Mouse (Mus musculus) neural tube, embryonic 12.5 days (tissue): Measurements from ENCODE around the gene Pax3. TPM values are rescaled to one million over a fixed set of nuclear protein-coding genes. Genes with fewer than 3 reads are reported as not detected.

Source experiments
- ATAC-seq: fragments of 200-750 bp; cut with Nextera tagmentation; 2 replicates; pipeline ENCODE4 v1.8.0; 2017; ENCODE audit warnings: low read depth, mild to moderate bottlenecking, moderate TSS enrichment, moderate library complexity; ENCODE audit not compliant: low FRiP score
- H3K27ac ChIP-seq: fragments of 300-500 bp; sonication (generic); 2 replicates; pipeline ENCODE4 v1.5.1; 2016
- H3K27me3 ChIP-seq: fragments of 300-500 bp; sonication (generic); replicated peaks from 2 replicates; pipeline ENCODE4 v1.6.1; 2016; ENCODE audit warnings: mild to moderate bottlenecking
- H3K36me3 ChIP-seq: fragments of 300-500 bp; sonication (generic); 2 replicates; pipeline ENCODE4 v1.6.1; 2016; ENCODE audit warnings: mild to moderate bottlenecking
- H3K4me1 ChIP-seq: fragments of 300-500 bp; sonication (generic); 2 replicates; pipeline ENCODE4 v1.6.1; 2016
- H3K4me2 ChIP-seq: fragments of 300-500 bp; sonication (generic); replicated peaks from 2 replicates; pipeline ENCODE4 v1.6.1; 2016; ENCODE audit warnings: mild to moderate bottlenecking
- H3K4me3 ChIP-seq: fragments of 300-500 bp; sonication (generic); 2 replicates; pipeline ENCODE4 v1.5.1; 2016
- H3K9ac ChIP-seq: fragments of 300-500 bp; sonication (generic); 2 replicates; pipeline ENCODE4 v1.6.1; 2016; ENCODE audit warnings: mild to moderate bottlenecking
- H3K9me3 ChIP-seq: fragments of 300-500 bp; sonication (generic); 2 replicates; pipeline ENCODE4 v1.6.1; 2016; ENCODE audit warnings: mild to moderate bottlenecking
- WGBS: fragments of 180-500 bp; shearing (Covaris S2); methylation state at CpG from one replicate; pipeline ENCODE4 v1.1.7; 2016; 5-methylcytosine and 5-hydroxymethylcytosine counted together
- polyA plus RNA-seq: library from polyadenylated mRNA; unstranded; fragments of >200 nt; fragmentation: Nextera tagmentation; extraction: Ambion mirVana; gene quantifications from 2 replicates; pipeline ENCODE4 v1.2.1, GENCODE M21; 2016

Gene Pax3
- polyA plus RNA-seq, 1 experiment from 2014 or later = 45.4 TPM

DNA sequence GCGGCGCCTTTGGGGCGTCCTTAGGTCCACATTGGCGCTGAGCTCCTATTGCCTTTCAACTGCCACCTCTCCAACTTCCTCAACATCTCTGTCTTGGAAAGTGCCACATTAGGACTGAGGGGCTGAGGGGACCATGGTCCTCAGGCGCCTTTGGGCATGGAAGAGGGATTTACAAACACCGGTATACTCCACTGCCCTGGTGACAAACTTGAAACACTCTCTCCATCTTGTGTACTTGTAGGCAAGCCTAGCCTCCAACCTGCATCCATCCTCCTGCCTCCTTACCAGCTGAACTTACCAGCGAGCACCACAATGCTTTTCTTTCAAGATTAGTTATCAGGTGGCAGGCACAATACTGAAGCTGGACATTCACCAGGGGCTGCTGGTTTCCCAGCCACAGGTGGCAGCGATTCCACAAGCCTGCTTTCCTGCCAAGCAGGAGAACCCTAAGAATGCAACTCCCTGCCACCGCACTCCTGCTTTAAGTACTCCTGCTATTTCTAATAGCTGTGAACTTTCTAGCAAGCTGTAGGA is 11.4 kb upstream of the Pax3 start:
- peaks cover 1% of the 10 kb centered on the region; the same call in 1 of the 2 replicates for H3K4me1 ChIP-seq
- H3K9me3 ChIP-seq = no peaks in the 10 kb centered on the region
- H3K36me3 ChIP-seq = no peaks in the 10 kb centered on the region
- no peak for ATAC-seq
- no peak overlapping the region for H3K4me2 ChIP-seq
- H3K4me3 ChIP-seq = no peak overlapping the region
- H3K9ac ChIP-seq = no peak overlapping the region
- WGBS = 7% methylated on average over 9 of the region's 9 CpGs
- H3K27ac ChIP-seq = no peak overlapping the region
- H3K27me3 ChIP-seq = peaks cover 92% of the 10 kb centered on the region

DNA sequence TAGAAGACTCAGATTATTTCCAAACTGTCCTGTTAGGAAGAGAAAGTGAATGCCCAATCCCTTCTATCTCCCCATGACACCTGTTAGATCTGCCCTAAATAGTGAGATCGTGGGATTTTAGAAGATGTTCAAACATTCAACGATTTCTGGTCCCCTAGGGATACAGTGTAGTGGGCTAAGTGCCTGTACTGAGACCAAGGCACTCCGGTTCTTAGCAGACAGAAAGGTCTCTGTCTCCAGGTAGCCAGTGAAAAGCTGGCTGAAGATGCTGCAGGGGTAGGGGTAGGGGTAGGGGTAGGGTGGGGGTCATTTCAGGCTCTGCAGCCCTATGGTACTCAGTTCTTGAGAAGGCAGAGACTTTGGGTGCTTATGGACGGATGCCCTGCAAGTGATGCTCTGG is 7.4 kb upstream of the Pax3 start:
- H3K9ac ChIP-seq = no peak overlapping the region
- peaks cover 80% of the 10 kb centered on the region for H3K27me3 ChIP-seq
- H3K36me3 ChIP-seq = no peaks in the 10 kb centered on the region
- WGBS = 25% methylated on average over 4 of the region's 4 CpGs
- H3K9me3 ChIP-seq = no peaks in the 10 kb centered on the region
- peak overlapping the region; percentile 56 for H3K4me2 ChIP-seq
- H3K4me3 ChIP-seq = no peak overlapping the region
- no peak overlapping the region for H3K27ac ChIP-seq
- H3K4me1 ChIP-seq = peaks cover 22% of the 10 kb centered on the region
- no peak for ATAC-seq

DNA sequence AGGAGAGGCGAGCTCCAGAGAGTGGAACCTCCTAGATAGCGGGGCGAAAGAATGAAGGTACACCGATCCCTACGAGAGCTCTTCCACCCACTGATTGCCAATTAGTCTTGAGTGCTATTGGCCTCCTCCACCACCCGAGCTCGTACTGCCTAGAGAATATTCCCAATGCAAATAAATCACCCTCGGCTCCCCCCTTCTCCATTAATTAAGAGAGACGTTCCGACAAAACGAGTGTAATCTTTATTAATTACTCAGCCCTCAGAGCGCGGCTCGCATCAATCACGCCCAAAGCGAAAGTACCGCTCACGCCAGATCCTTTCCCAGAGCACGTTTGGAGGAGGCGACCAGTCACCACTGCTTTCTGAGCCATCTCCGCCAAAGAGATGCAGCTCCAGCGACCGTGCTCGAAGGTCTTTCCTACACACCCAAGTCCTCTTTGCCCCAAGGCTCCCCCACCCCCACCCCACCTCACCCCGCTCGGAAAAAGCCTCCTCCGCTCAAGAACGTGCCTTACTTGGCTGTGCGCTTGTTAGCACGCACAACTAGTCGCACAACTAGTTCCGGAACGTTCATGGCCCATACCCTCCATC is 6.8 kb upstream of the Pax3 start:
- H3K36me3 ChIP-seq = no peaks in the 10 kb centered on the region
- ATAC-seq = peak; percentile 74
- H3K27ac ChIP-seq = no peak overlapping the region
- H3K27me3 ChIP-seq = peaks cover 80% of the 10 kb centered on the region
- H3K9me3 ChIP-seq = no peaks in the 10 kb centered on the region
- H3K4me3 ChIP-seq = peak overlapping the region; percentile 31
- H3K4me2 ChIP-seq = peak overlapping the region; percentile 56
- H3K4me1 ChIP-seq = peaks cover 29% of the 10 kb centered on the region
- peak overlapping the region; percentile 4 for H3K9ac ChIP-seq
- WGBS = 1% methylated on average over 33 of the region's 33 CpGs

DNA sequence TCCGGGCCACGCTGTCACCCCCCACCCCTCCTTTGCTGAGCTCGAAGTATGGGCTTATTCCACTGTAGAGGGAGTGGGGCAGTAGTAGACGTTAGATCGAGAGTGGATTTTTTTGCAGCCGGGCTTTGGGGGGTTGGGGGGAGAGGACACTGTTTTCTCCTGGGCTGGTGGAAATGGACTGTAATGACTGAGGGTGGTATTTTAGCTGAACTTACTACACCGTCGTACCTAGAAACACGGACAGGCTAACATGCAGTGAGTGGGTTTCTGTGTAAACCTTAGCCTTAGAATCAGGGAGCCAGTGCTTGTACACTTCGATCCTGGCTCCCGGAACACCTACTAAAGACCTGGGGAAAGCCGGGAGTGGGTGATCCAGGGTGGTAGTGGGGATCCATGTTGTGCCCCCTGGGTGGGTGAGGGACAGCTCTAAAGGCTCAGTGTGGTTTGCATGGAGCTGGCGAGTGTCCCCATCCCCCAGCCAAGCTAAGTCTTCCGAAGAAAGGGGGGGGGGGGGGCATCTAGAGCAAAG is 6.2 kb upstream of the Pax3 start:
- WGBS = under 1% methylated on average over 14 of the region's 14 CpGs
- Histone ChIP-seq H3K9me3 (no peaks in the 10 kb centered on the region), H3K27ac (no peak overlapping the region), H3K4me3 (peak overlapping the region; percentile 31), H3K9ac (peak overlapping the region; percentile 4), H3K4me1 (peaks cover 32% of the 10 kb centered on the region), H3K36me3 (no peaks in the 10 kb centered on the region), H3K4me2 (peak overlapping the region; percentile 56), H3K27me3 (peaks cover 80% of the 10 kb centered on the region)
- ATAC-seq = peak; percentile 7

DNA sequence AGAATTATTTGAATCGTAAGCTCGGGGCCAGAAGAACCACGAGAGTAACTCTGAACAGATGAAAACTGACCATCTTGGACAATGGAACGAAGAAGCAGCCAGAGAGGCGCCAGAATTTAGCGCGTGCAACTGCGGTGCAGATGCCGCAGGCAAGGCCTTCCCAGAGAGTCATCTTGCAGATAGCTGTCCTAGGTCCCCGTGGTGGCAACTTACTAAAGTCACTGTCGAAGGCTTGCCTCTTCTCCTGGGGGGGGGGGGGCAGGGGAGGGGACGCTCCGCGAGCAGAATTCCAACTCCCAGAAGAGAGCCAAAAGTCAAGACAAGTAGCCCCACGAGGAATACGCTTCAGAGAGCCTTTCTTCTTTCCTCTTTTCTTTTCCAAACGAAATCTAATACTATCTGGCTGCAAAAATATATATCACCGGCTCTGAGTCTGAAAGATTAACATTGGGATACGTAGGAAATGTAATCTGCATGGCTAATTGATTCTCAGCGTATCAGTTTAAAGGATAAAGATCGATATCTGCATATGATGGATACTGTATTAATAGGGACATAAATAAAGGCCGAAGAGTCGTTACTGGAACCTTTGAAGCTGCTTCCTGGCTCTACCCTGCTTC is 5.6 kb upstream of the Pax3 start:
- Histone ChIP-seq H3K4me2 (peak overlapping the region; percentile 56), H3K9me3 (no peaks in the 10 kb centered on the region), H3K4me1 (peaks cover 37% of the 10 kb centered on the region), H3K9ac (peak overlapping the region; percentile 4), H3K27ac (no peak overlapping the region), H3K27me3 (peaks cover 79% of the 10 kb centered on the region), H3K36me3 (no peaks in the 10 kb centered on the region), H3K4me3 (peak overlapping the region; percentile 31)
- WGBS = under 1% methylated on average over 23 of the region's 23 CpGs
- no peak for ATAC-seq

DNA sequence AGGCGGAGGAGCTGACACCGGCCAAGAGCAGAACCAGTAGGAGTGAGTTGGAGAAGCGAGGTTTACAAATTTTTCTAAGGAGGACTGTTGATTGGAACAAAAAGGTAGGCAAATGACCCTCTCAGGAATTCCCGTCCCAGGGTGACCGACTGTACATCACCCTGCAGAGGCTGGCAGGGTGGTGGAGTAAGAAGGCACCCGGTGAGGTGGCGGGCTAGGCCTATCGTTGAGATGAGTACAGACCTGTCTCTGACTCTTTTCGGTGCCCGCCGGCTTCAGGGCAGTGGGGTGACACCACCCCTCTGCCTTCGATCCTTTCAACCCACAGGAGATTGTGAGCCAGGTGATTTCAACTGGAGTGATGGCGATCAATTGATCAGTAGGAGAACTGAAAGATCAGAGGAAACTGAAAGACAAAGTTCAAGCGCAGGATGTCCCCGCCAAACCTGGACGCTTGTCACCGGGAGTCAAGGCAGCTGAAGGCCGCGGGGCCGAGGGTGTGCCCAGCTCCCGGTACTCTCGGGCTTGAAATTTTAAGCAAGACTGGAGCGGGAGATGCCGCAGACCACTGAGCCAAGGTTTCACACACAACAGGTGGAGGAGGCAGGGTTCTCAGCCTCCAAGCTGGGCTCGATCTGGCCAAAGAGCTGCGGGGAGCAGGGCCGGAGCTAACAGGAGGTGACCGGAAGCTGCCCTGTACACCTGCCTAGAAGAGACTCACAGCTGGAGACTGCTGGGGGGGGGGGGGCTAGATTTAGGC is 4.5 kb upstream of the Pax3 start:
- no peak for ATAC-seq
- WGBS = 1% methylated on average over 28 of the region's 28 CpGs
- Histone ChIP-seq H3K27ac (peak overlapping the region; percentile 26; the same call in 1 of the 2 replicates), H3K9ac (peak overlapping the region; percentile 59), H3K36me3 (no peaks in the 10 kb centered on the region), H3K4me2 (peak overlapping the region; percentile 81), H3K4me3 (peak overlapping the region; percentile 31), H3K9me3 (no peaks in the 10 kb centered on the region), H3K27me3 (peaks cover 79% of the 10 kb centered on the region), H3K4me1 (peaks cover 39% of the 10 kb centered on the region)

- Histone ChIP-seq H3K27ac (no peak overlapping the region), H3K9ac (no peak overlapping the region), H3K9me3 (no peaks in the 10 kb centered on the region), H3K4me2 (peak overlapping the region; percentile 81), H3K27me3 (peaks cover 70% of the 10 kb centered on the region), H3K36me3 (no peaks in the 10 kb centered on the region), H3K4me1 (peaks cover 39% of the 10 kb centered on the region), H3K4me3 (0 out of 2 replicates have a peak overlapping the region, but pooled peaks have one; percentile 15)
- WGBS = 2% methylated on average over 15 of the region's 15 CpGs
- ATAC-seq = no peak
These were observed 3.3 kb upstream of the Pax3 start for GRCm38 (mm10) chr1:78200191-78200590.

DNA sequence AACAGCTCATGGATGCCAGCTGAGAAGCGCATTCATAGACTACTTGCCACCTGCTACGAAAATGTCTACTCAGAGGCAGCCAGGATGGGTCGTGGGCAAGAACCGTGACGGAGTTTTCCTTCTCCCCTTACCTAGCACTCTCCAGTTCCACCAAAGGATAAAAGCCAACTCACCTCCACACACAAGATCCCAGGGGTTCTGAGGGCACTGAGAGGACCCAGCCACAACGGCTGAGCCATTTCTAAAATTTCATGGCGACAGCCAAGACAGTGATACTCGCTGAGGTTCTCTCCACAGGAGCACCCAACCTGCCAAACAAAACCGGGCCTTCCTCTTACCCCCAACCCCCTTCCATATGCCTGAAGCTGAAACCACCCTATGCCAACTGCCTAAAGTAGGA is 2.3 kb upstream of the Pax3 start:
- Histone ChIP-seq H3K9ac (peak overlapping the region; percentile 30; the same call in 1 of the 2 replicates), H3K4me1 (peaks cover 39% of the 10 kb centered on the region), H3K4me3 (0 out of 2 replicates have a peak overlapping the region, but pooled peaks have one; percentile 10), H3K36me3 (no peaks in the 10 kb centered on the region), H3K9me3 (no peaks in the 10 kb centered on the region), H3K27ac (no peak overlapping the region), H3K4me2 (peak overlapping the region; percentile 81), H3K27me3 (peaks cover 64% of the 10 kb centered on the region)
- under 1% methylated on average over 9 of the region's 9 CpGs for WGBS
- no peak for ATAC-seq

DNA sequence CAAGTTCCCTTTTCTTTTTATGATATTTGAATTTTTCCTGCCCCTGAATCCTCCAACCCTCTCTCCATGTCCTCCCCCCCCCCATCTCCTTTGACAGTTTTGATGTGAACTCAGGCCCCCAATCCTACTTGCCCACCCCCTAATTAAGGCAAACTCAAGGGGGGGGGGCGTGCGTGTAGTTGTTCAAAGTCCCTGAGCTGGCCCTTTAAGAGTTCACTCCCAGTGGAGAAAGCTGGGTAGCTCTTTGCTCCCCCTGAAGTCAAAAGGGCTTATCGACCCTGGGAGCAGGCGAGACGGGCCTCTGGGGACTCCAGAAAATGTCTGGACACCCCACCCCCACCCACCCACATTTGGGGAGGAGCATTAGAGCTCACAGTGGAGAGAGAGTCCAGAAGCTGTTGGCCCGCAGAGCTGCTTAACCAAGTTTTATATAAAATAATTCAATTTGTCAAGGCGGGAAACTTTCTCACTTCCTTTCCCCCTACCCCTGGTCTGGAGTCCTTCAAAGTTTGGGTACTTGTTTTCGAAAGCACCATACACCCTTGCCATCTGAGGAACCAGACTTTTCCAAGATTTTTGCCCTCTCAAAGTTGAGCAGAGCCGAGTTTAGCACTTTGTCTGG is 1.5 kb upstream of the Pax3 start:
- Histone ChIP-seq H3K4me1 (peaks cover 39% of the 10 kb centered on the region), H3K27me3 (peaks cover 66% of the 10 kb centered on the region), H3K4me2 (peak overlapping the region; percentile 81), H3K9me3 (no peaks in the 10 kb centered on the region), H3K9ac (no peak overlapping the region), H3K27ac (0 out of 2 replicates have a peak overlapping the region, but pooled peaks have one; percentile 12), H3K36me3 (no peaks in the 10 kb centered on the region), H3K4me3 (0 out of 2 replicates have a peak overlapping the region, but pooled peaks have one; percentile 5)
- ATAC-seq = peak; percentile 36
- 1% methylated on average over 9 of the region's 9 CpGs for WGBS

DNA sequence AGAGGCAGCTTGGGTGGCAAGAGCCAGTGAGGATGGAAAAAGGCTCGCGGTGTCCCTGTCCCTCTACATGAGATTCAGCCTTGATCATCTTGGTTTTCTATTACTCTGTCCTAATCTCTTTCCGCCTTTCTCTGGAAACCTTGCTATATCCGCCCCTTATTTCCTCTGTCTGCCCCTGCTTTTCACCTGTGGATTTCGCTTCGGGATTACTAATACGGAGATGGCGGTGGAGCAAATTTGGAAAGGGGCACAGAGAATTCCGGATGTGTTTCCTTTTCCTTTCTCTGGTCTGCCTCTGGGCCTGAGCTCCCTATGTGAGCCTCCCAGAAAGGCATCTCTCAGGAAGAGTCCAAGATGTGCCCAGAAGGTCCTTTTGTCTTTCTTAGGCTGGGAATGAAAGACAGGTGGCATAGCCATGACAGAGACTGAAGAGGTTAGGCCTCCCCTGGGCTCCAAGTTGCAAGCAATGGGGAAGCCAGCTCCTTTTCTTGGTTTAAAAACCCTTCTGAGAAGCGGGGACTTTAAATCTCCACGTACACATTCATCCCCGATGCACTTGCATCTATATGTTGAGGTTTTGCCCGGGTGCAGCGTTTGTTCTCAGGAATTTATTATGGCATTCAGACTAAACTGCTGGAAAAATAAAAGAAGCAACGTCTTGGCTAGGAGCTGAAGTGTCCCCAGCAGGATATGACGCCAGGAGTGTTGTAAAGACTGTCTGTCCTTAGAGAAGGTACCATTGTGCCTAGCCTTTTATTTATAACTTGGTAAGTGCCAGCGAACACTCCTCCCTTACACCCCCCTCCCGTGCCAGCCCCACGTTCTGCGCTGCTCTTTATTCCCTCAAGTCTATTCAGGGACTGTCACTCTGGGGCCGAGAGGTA is 659 bp upstream of the Pax3 start:
- peak overlapping the region; percentile 59 for H3K4me3 ChIP-seq
- no peaks in the 10 kb centered on the region for H3K36me3 ChIP-seq
- H3K27ac ChIP-seq = peak overlapping the region; percentile 46; the same call in 1 of the 2 replicates
- peaks cover 33% of the 10 kb centered on the region for H3K4me1 ChIP-seq
- H3K27me3 ChIP-seq = peaks cover 68% of the 10 kb centered on the region
- no peaks in the 10 kb centered on the region for H3K9me3 ChIP-seq
- WGBS = 2% methylated on average over 21 of the region's 21 CpGs
- 0 out of 2 replicates have a peak overlapping the region, but pooled peaks have one; percentile 73 for H3K9ac ChIP-seq
- peak; percentile 77 for ATAC-seq
- peak overlapping the region; percentile 81 for H3K4me2 ChIP-seq
